Mouse (Mus musculus) G1E (cell line): ENCODE results near the gene Jazf1.

Experiments
- CTCF ChIP-seq: IDR thresholded peaks from 2 replicates; pipeline ENCODE4 v1.5.1; 2012; ENCODE audit warnings: low read depth, low read length, inconsistent platforms, mixed read lengths
- GATA1 ChIP-seq: IDR thresholded peaks from 2 replicates; pipeline ENCODE4 v1.6.1; 2012; ENCODE audit warnings: borderline replicate concordance, low read length, inconsistent platforms, mixed read lengths
- GATA2 ChIP-seq: IDR thresholded peaks from 2 replicates; pipeline ENCODE4 v1.6.1; 2012; ENCODE audit warnings: low read depth, low read length, inconsistent platforms, borderline replicate concordance
- POLR2AphosphoS5 ChIP-seq: IDR thresholded peaks from 2 replicates; pipeline ENCODE4 v1.6.1; 2012; ENCODE audit warnings: low read depth, low read length, inconsistent platforms; ENCODE audit not compliant: insufficient replicate concordance
- TAL1 ChIP-seq: conservative IDR thresholded peaks from 2 replicates; pipeline ENCODE4 v1.6.1; 2012; ENCODE audit warnings: low read depth, low read length, inconsistent platforms, mixed read lengths

DNA sequence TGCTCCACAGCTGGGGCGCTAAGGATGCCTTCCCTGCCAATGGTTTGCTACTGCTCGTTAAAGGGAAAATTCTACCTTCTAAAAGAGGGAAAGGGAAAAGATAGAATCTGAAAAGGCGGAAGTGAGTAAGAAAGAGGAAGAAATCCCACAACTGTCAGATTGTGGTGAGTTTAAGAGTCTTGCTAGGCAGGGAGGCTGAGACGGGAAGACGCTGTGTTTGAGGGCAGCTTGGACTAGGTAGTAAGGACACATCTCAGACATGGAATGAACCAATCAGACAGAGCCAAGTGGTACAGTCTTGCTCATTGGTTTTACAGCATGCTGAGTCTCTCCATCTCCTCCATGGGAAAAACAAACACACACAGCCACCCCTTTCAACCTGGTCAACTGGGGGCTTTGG, 95.1 kb downstream of the Jazf1 start:
- TF ChIP-seq TAL1 = no peak
- TF ChIP-seq GATA1 = no peak
- no peak for TF ChIP-seq CTCF
- TF ChIP-seq POLR2AphosphoS5 = no peak
- no peak for TF ChIP-seq GATA2
